Mouse (Mus musculus) hindbrain, embryonic 14.5 days (tissue): ENCODE data around the gene Pard3b. TPM values are rescaled to one million over a fixed set of nuclear protein-coding genes. Genes with fewer than 3 reads are reported as not detected.

Experiments used
- ATAC-seq: fragments of 200-750 bp; cut with Nextera tagmentation; 2 replicates; pipeline ENCODE4 v1.8.0; 2017; ENCODE audit warnings: moderate number of reproducible peaks, mild to moderate bottlenecking, moderate TSS enrichment, moderate library complexity; ENCODE audit not compliant: low FRiP score
- DNase-seq: peaks from one replicate; pipeline ENCODE4 v3.0.0-alpha.2; 2015; ENCODE audit warnings: low spot score
- H3K27ac ChIP-seq: fragments of 300-500 bp; sonication (generic); 2 replicates; pipeline ENCODE4 v1.5.1; 2014; ENCODE audit warnings: mild to moderate bottlenecking, moderate library complexity
- H3K27me3 ChIP-seq: fragments of 300-500 bp; sonication (generic); 2 replicates; pipeline ENCODE4 v1.6.1; 2014; ENCODE audit warnings: mild to moderate bottlenecking, low read length, mixed read lengths; ENCODE audit not compliant: control insufficient read depth, insufficient read depth
- H3K36me3 ChIP-seq: fragments of 300-500 bp; sonication (generic); replicated peaks from 2 replicates; pipeline ENCODE4 v1.6.1; 2014; ENCODE audit not compliant: control insufficient read depth, insufficient read depth
- H3K4me1 ChIP-seq: fragments of 300-500 bp; sonication (generic); replicated peaks from 2 replicates; pipeline ENCODE4 v1.6.1; 2014; ENCODE audit warnings: antibody characterized with exemption, low read length, mixed read lengths; ENCODE audit not compliant: control insufficient read depth, insufficient read depth
- H3K4me2 ChIP-seq: fragments of 300-500 bp; sonication (generic); replicated peaks from 2 replicates; pipeline ENCODE4 v1.6.1; 2014; ENCODE audit warnings: mild to moderate bottlenecking, moderate library complexity
- H3K4me3 ChIP-seq: fragments of 300-500 bp; sonication (generic); replicated peaks from 2 replicates; pipeline ENCODE4 v1.5.1; 2014; ENCODE audit warnings: mild to moderate bottlenecking, low read length
- H3K9ac ChIP-seq: fragments of 300-500 bp; sonication (generic); 2 replicates; pipeline ENCODE4 v1.6.1; 2014
- H3K9me3 ChIP-seq: fragments of 300-500 bp; sonication (generic); 2 replicates; pipeline ENCODE4 v1.6.1; 2016; ENCODE audit warnings: low read length; ENCODE audit not compliant: control insufficient read depth
- WGBS: fragments of 180-500 bp; shearing (Covaris S2); extraction: QIAGEN DNeasy Blood & Tissue Kit; methylation state at CpG from one replicate; pipeline ENCODE4 v1.1.7; 2014; 5-methylcytosine and 5-hydroxymethylcytosine counted together
- polyA plus RNA-seq: library from polyadenylated mRNA; unstranded; fragments of >200 nt; fragmentation: Nextera tagmentation; extraction: Ambion mirVana; gene quantifications from 2 replicates; pipeline ENCODE4 v1.2.1, GENCODE M21; 2014

Gene Pard3b
- polyA plus RNA-seq, 1 experiment from 2014 or later, result 12.3 TPM

DNA sequence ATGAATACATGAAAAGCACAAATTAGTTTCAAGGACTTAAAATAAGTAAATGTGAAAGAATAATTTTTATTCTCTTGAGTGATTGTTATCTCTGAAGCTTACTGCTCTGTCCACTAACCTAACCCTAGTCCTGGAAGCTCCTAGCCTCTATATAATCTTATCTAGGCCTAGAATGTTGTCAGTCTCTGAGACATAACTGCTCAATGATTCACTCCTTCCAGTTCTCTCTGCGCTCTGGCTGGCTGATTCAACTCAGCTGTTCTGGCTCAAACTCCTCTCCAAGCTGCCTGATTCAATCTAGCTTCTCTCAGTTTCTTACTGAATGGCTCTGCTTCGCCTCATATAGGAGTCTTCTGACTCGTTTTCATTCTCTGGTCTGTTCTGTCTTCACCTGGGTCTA lies 798.9 kb downstream of the Pard3b start:
- Histone ChIP-seq H3K4me3 (no peak overlapping the region), H3K27ac (no peak overlapping the region), H3K4me1 (no peaks in the 10 kb centered on the region), H3K36me3 (no peaks in the 10 kb centered on the region), H3K4me2 (no peak overlapping the region), H3K27me3 (no peaks in the 10 kb centered on the region), H3K9me3 (no peaks in the 10 kb centered on the region), H3K9ac (no peak overlapping the region)
- DNase-seq, result no peak
- WGBS, result 89% methylated on average over 3 of the region's 3 CpGs
- ATAC-seq, result no peak

DNA sequence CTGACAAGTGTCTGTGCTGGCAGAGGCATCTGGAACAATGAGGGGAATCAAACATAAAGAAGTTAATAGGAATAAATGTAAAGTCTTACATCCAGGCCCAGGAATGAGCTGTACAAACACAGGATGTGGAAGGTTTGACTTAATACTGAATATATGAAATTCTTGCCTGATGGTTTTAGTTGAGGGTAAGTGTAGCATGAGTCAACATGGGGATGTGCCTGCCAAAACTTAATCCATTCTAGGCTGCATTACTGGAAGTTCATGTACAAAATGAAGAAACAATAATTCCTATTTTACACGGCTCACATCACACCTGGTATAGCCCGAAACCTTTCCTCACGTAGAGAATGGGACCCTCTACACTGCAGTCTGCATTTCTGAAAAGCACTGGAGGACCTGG lies 805.8 kb downstream of the Pard3b start:
- no peak for DNase-seq
- Histone ChIP-seq H3K27ac (no peak overlapping the region), H3K4me1 (no peaks in the 10 kb centered on the region), H3K4me2 (no peak overlapping the region), H3K27me3 (no peaks in the 10 kb centered on the region), H3K9me3 (no peaks in the 10 kb centered on the region), H3K4me3 (no peak overlapping the region), H3K9ac (no peak overlapping the region), H3K36me3 (no peaks in the 10 kb centered on the region)
- ATAC-seq, result no peak
- WGBS, result 92% methylated on average over 3 of the region's 3 CpGs

DNA sequence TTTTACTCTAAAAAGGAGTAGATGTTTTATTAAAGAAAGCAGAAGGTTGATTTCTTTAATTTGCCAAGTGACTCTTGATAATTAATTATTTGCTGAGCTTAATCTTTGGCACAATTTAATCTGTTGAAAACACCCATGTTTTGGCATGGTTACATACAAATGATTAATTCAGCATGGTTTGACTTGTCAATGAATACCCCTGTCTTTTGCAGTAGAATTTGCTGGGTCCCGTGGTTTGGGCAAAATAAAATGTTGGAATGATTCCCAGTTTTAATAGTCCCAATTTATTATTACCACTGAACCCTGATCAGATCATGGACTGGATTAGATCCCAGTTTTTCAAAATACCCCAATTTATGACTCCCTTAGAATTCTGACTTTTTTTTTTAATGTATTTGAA lies 808.2 kb downstream of the Pard3b start:
- ATAC-seq (no peak), DNase-seq (no peak)
- no peak overlapping the region for H3K4me3 ChIP-seq
- no peak overlapping the region for H3K27ac ChIP-seq
- H3K36me3 ChIP-seq, result no peaks in the 10 kb centered on the region
- no peak overlapping the region for H3K9ac ChIP-seq
- H3K4me2 ChIP-seq, result no peak overlapping the region
- H3K27me3 ChIP-seq, result no peaks in the 10 kb centered on the region
- H3K4me1 ChIP-seq, result no peaks in the 10 kb centered on the region
- H3K9me3 ChIP-seq, result no peaks in the 10 kb centered on the region
- WGBS, result 64% methylated on average over 1 of the region's 1 CpGs

DNA sequence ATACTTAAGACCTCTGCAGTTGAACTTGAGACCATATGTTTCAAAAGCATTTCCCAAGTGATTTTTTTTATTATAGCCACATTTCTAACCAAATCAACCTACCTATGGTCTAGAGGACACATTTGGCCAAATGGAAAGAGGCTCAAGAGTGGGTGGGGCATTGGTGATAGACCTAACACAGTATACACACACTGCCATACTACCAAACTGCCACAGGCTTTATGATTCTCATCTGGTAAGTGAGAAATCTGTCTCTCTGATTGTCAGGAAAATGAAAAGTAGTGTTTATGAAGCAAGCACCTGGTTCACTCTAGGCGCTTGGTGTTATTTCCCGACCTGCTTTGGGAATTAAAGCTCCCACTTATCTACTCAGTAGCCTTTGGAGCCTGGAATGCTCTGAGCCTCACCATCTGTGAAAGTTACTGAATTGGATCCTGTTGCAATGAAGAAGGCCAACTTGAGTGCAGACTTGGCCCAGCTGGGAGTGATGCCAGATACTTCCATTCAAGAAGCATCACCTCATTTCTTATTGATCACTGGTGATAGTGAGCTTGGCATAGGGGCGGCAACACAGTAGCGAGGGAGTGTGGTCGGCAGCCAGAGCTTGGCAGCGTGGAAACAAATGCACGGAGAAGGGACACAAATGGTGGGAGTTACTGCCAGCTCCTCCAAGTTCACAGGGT lies 810.7 kb downstream of the Pard3b start:
- WGBS, result 79% methylated on average over 7 of the region's 7 CpGs

DNA sequence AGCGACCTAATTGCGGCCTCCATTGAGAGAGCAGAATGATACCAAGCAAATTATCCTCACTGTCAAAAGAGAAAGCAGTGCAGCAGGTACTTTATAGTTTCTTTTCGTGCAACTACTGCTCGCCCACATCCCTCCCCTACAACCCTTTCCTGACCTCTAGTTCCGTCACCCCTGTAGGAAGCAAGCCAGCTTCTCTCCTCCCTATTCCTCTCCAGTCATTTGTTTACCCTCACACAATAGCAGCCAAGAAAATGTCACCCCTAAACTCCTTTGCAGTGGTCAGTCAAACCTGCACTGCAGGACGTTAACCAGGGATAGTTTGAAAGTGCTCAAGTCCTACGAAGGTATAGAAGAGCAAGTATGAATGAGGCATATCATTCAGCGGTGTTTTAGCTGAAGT lies 826.9 kb downstream of the Pard3b start:
- no peaks in the 10 kb centered on the region for H3K4me1 ChIP-seq
- H3K27me3 ChIP-seq, result no peaks in the 10 kb centered on the region
- WGBS, result 61% methylated on average over 8 of the region's 8 CpGs
- H3K4me3 ChIP-seq, result no peak overlapping the region
- H3K4me2 ChIP-seq, result no peak overlapping the region
- ATAC-seq (no peak), DNase-seq (no peak)
- no peak overlapping the region for H3K9ac ChIP-seq
- no peak overlapping the region for H3K27ac ChIP-seq
- H3K36me3 ChIP-seq, result no peaks in the 10 kb centered on the region
- H3K9me3 ChIP-seq, result no peaks in the 10 kb centered on the region

More for the DNA sequence above, 810.7 kb downstream of the Pard3b start:
- no peak for DNase-seq
- H3K9me3 ChIP-seq, result no peaks in the 10 kb centered on the region
- H3K27ac ChIP-seq, result no peak overlapping the region
- H3K4me2 ChIP-seq, result no peak overlapping the region
- H3K36me3 ChIP-seq, result no peaks in the 10 kb centered on the region
- H3K4me3 ChIP-seq, result no peak overlapping the region
- H3K4me1 ChIP-seq, result no peaks in the 10 kb centered on the region
- no peaks in the 10 kb centered on the region for H3K27me3 ChIP-seq
- ATAC-seq, result no peak
- no peak overlapping the region for H3K9ac ChIP-seq

DNA sequence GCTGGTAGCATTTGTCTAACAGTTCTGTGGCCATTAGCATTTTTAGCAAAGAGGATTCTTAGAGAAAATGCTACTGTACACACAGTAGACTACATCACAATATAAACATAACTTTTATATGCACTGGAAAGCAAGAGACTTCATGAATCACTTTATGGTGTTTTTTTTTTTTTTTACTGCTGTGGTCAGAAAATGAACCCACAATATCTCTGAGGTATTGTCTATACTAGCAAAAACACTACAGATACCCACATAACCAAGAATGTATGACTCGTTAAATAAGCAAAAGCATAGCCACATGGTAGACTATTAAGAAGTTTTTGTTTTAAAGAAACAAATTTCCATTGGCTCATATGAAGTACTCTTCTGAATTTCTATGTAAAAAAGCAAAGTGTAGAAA lies 827.9 kb downstream of the Pard3b start:
- 98% methylated on average over 1 of the region's 1 CpGs for WGBS
- DNase-seq (no peak), ATAC-seq (no peak)
- no peak overlapping the region for H3K4me3 ChIP-seq
- H3K36me3 ChIP-seq, result no peaks in the 10 kb centered on the region
- H3K27ac ChIP-seq, result no peak overlapping the region
- no peaks in the 10 kb centered on the region for H3K4me1 ChIP-seq
- no peaks in the 10 kb centered on the region for H3K9me3 ChIP-seq
- no peaks in the 10 kb centered on the region for H3K27me3 ChIP-seq
- H3K9ac ChIP-seq, result no peak overlapping the region
- no peak overlapping the region for H3K4me2 ChIP-seq

DNA sequence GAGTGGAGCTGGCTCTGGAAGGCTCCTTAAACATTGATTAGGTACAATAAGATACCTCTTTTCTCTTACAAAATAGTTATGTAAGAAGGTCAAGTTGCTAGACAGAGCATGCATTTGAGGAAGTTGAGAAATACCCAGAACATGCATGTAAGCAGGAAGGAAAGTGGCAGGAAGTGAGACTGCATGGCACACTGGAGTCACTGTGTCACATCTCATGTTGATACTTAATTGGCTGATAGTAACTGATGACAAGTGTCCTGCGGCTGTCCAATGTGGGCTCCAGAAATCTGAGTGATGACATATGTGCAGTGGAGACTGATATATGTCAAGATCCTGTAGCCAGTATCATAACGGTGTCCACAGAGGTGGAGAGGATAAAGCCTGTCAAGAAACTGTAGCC lies 844.4 kb downstream of the Pard3b start:
- H3K4me2 ChIP-seq, result no peak overlapping the region
- H3K4me3 ChIP-seq, result no peak overlapping the region
- 89% methylated on average over 2 of the region's 2 CpGs for WGBS
- DNase-seq (no peak), ATAC-seq (no peak)
- H3K27me3 ChIP-seq, result no peaks in the 10 kb centered on the region
- H3K9ac ChIP-seq, result no peak overlapping the region
- no peaks in the 10 kb centered on the region for H3K4me1 ChIP-seq
- H3K27ac ChIP-seq, result no peak overlapping the region
- no peaks in the 10 kb centered on the region for H3K36me3 ChIP-seq
- H3K9me3 ChIP-seq, result no peaks in the 10 kb centered on the region

DNA sequence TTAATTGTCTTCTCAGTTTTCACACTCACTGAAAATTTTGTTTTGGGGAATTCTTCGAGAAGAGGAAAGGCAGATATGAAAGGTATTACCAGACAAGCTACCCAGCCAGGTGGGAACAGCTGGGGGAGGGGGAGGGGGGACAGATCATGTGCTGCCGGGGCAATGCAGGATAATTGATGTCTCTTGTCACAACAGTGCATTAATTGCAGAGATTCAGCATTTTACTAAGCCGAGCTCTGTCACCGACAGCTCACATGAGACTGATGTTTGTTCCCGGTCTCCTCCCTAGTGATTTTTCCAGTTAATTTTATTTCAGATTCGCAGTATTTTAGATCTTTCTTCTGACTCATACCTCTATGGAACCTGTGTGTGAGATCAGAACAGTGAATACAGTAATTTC lies 850.2 kb downstream of the Pard3b start:
- Histone ChIP-seq H3K27me3 (no peaks in the 10 kb centered on the region), H3K9me3 (0 out of 2 replicates have a peak, but pooled peaks cover 4% of the 10 kb centered on the region), H3K36me3 (no peaks in the 10 kb centered on the region), H3K9ac (no peak overlapping the region), H3K27ac (no peak overlapping the region), H3K4me1 (peaks cover 8% of the 10 kb centered on the region; the same call in 1 of the 2 replicates), H3K4me2 (no peak overlapping the region), H3K4me3 (no peak overlapping the region)
- WGBS, result 48% methylated on average over 6 of the region's 6 CpGs
- DNase-seq, result no peak
- ATAC-seq, result no peak

DNA sequence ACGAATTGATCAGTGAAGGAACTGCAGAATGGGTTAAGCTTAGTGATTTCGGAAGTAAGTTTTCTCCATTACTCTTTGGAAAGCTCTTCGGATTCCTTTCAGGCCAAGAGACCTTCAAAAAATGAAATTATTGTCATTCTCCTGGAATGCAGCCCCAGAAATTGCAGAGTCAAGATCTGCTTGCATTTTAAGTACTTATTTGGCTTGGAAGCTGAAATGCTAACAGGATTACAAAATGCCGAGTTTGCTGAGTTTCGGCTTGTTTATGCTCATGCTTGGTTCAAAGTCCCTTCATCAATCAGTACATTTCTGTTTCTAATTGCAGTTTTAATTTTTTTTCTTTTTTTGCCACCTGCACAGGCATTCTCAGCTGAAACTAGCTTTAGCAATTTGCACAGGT lies 860.5 kb downstream of the Pard3b start:
- WGBS, result 76% methylated on average over 5 of the region's 5 CpGs
- Histone ChIP-seq H3K4me1 (no peaks in the 10 kb centered on the region), H3K27ac (no peak overlapping the region), H3K36me3 (no peaks in the 10 kb centered on the region), H3K4me3 (no peak overlapping the region), H3K27me3 (no peaks in the 10 kb centered on the region), H3K9ac (no peak overlapping the region), H3K9me3 (no peaks in the 10 kb centered on the region), H3K4me2 (no peak overlapping the region)
- no peak for ATAC-seq
- DNase-seq, result no peak

DNA sequence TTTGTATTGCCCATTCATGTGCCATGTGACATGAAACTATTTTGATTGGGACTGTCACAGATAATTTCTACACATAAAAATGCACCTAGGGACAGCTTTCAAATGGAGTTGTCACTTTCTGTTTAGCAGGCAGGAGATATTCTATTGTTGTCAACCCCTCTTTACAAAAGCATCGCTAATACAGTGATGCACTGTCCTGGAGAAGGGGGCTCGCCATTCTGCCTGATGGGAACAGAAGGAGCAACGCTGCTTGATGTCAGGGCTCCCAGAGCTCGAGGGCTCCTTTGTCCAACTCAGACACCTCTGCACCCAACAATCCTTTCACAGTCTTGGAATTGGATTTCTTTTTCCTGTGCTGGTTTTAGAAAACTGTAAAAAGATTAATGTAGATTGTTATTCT lies 871.9 kb downstream of the Pard3b start:
- DNase-seq (no peak), ATAC-seq (no peak)
- H3K4me2 ChIP-seq, result no peak overlapping the region
- WGBS, result 52% methylated on average over 4 of the region's 4 CpGs
- no peak overlapping the region for H3K27ac ChIP-seq
- H3K9ac ChIP-seq, result no peak overlapping the region
- H3K27me3 ChIP-seq, result no peaks in the 10 kb centered on the region
- no peaks in the 10 kb centered on the region for H3K36me3 ChIP-seq
- H3K9me3 ChIP-seq, result no peaks in the 10 kb centered on the region
- no peaks in the 10 kb centered on the region for H3K4me1 ChIP-seq
- no peak overlapping the region for H3K4me3 ChIP-seq
